Mouse (Mus musculus) heart, postnatal 36 days (tissue): ENCODE measurements around the gene Trmo. TPM values are rescaled to one million over a fixed set of nuclear protein-coding genes. Genes with fewer than 3 reads are reported as not detected.

Source experiments
- DNase-seq, 2 experiments: peaks; one replicate each; pipeline ENCODE4 v3.0.0; 2021 to 2022
- intact Hi-C: fragments of 180-260 bp; cut with DNase I; formaldehyde crosslinking; loops from one replicate; pipeline ENCODE4 v1.15.1; 2025
- total RNA-seq, 2 experiments: library from RNA; stranded (reverse); gene quantifications; 2 replicates each; pipeline ENCODE4 v1.2.3; 2021

Gene Trmo
- total RNA-seq, 2 experiments from 2014 or later, result 3.4 to 4.2 TPM

- DNase-seq, result peak in 1 of 2 experiments; percentile 35
- intact Hi-C loops, result no loop called here
These were observed 14.8 kb downstream of the Trmo start for GRCm38 (mm10) chr4:46374455-46374854.

GRCm38 (mm10) chr4:46371030-46371429, 18.2 kb downstream of the Trmo start:
- intact Hi-C loops, result no loop called here
- DNase-seq, result peak; percentile 56

GRCm38 (mm10) chr4:46370406-46370805, 18.8 kb downstream of the Trmo start:
- no peak for DNase-seq
- intact Hi-C loops, result no loop called here

- intact Hi-C loops, result no loop called here
- DNase-seq, result no peak
These were observed 20.2 kb downstream of the Trmo start for GRCm38 (mm10) chr4:46369070-46369469.

GRCm38 (mm10) chr4:46367487-46367959, 21.7 kb downstream of the Trmo start:
- intact Hi-C loops, result no loop called here
- DNase-seq, result no peak

DNA sequence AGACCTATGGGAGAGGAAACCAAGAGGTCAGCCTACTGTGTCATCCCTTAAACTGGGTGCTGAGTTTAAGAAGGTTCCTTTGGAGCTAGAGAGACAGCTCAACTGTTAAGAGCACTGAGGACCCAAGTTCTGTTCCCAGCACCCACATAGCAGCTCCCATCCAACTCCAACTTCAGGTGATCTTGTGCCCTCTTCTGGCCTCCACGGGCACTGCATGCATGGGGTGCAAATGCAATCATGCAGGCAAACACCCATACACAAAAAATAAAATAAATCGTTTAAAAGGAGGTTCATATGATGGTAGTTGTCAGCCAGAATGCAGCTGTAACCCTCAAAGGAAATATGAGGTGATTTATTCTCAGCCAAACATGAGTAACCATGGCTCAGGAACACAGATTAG, 24.9 kb downstream of the Trmo start:
- DNase-seq, result no peak
- intact Hi-C loops, result no loop called here

GRCm38 (mm10) chr4:46361258-46361657, 28.0 kb downstream of the Trmo start:
- intact Hi-C loops, result no loop called here
- DNase-seq, result no peak

DNA sequence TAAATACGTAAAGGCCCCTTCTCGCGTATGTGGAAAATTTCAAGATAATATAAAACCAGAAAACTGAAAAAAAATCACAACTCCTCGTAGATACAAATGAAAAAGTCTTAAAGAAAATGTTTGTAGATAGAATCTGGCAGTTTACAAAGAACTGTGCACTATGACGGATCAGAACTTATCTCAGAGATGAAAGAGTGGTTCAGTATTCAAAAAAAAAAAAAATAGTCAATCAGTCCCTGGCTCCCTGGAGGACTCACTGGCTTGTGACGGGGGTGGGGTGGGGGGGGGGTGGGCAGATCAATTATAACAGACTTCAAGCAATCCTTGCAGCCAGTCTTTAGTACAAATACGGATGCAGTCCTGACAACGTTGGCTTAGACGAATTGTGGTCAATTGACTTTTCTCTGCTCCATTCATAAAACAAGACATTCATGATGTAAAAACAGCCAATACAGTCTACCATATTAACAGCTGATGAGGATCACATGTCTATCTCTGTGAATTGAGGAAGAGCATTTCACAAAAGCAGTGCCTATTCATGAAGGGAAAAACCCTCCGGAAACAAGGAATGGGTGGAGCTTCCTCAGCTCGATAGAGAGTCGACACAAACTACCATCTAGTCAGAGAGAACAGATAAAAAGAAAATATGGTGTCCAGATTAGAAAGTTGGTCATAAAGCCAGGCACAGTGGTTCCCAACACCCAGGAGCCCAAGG, 29.5 kb downstream of the Trmo start:
- intact Hi-C loops, result no loop called here
- no peak for DNase-seq

DNA sequence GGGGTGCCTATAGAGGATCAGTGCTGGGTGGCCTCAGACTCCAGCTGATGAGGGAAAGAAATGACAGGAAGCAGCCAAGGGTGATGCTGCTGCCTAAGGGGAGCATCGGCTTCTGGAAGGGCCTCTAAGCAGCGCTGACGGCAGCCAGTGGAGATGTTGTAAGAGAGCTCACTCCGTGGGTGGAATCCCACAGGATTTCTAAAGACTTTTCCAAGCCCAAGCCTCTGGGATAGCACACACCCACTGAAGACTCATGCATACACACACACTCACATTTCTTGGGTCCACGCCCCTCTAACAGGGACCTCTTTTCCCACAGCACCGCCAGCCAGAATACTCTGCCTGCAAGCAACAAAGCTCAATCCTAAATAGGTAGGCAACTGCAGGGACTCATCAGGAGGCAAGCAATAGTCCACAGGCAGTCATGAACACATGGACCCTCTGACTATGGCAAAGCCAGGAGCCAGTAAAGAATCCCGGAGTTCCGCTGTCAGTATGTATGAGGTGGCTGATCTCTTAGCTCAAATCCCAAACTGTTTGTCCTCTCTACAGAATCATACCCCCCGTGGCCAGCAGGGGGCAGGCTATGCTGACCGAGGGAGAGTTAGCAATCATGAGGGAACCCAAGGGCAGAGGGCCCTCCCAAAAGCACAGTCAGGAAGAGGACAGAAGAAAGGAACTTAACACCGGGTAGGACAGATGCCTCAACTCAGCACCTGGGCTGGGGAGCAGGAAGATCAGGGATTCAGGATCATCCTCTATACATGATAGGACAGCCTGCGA, 32.7 kb downstream of the Trmo start:
- intact Hi-C loops, result no loop called here
- peak; percentile 42 to 62 for DNase-seq

GRCm38 (mm10) chr4:46353045-46353444, 36.2 kb downstream of the Trmo start:
- no peak for DNase-seq
- intact Hi-C loops, result no loop called here

DNA sequence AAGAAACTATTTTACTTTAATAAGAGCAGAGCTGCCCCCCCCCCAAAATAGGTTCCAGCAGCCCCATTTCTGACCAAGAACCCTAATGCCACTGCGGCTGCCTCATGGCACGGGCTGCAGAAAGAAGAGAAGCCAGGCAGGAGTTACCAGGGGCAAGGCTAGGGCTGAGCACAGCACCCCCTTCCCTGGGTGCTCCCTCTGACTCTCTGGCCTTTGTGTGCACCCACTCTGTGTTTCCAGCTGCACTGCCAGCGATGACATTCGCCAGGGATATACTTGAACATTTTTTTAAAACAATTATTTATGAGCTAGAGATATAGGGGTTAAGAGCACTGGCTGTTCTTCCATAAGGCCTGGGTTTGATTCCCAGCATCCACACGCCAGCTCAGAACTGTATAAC, 39.7 kb downstream of the Trmo start:
- intact Hi-C loops, result loop anchor here (10.0 kb wide), 1 partner anchor 145 kb away; no protein-coding TSS in a partner anchor
- DNase-seq, result no peak

DNA sequence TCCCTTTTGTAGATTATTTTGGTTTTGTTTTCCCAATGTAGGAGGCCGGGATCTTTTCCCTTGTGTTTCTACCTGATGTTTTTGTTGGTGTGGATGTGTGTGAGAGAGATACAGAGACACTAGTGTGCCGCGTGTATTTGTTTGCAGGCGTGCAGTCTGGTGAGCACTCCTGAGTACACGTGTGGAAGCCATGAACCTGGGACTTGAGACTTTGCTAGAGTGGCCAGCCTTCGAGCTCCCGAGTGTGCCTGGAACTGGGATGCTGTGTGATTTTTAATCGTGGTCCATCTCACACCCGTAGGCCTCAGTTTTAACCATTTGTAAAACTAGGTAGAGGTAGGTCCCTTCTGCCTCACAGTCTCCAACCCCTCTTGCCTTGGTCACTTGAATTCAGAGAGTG, 40.3 kb downstream of the Trmo start:
- no peak for DNase-seq
- intact Hi-C loops, result loop anchor here (10.0 kb wide), 1 partner anchor 144 kb away; no protein-coding TSS in a partner anchor

- intact Hi-C loops, result loop anchor here (10.0 kb wide), 1 partner anchor 143 kb away; no protein-coding TSS in a partner anchor
- no peak for DNase-seq
These were observed 41.4 kb downstream of the Trmo start for GRCm38 (mm10) chr4:46347580-46348515.

DNA sequence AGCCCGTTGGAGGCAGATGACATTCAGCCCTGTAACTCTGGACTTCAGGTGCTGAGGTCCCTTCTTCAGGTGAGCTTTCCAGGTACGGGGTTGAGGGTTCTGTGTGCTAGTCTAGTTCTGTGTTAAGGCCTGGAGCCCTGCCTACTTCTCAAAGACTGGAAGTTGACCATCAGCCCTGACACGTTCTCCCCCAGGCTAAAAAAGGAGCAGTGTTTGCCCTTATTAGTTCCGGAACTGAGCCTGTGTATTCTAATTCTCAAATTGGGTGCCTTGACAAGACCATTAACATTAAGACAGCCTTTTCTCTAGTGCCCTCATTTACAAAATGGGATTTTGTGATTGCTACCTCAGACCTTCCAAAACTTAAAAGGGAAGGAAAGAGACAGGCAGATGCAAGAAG, 42.1 kb downstream of the Trmo start:
- no peak for DNase-seq
- intact Hi-C loops, result loop anchor here (10.0 kb wide), 1 partner anchor 142 kb away; no protein-coding TSS in a partner anchor

GRCm38 (mm10) chr4:46346221-46346620, 43.0 kb downstream of the Trmo start:
- intact Hi-C loops, result loop anchor here (10.0 kb wide), 1 partner anchor 141 kb away; no protein-coding TSS in a partner anchor
- no peak for DNase-seq

DNA sequence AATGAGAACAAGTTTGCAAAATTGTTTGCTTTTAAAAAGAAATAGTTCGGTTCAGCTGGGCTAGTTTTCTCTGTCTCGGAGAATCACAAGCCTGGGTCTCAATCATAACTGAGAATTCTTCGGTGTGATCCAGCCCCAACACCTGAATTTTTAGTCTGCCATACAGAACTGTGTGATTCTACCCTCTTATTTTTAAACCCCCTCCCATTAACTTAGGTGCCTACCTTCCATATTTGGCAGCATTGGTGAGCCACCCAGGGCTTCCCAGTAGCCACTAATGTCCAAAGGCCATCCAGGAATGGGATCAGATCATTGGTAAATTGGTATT, 43.5 kb downstream of the Trmo start:
- intact Hi-C loops, result loop anchor here (10.0 kb wide), 1 partner anchor 141 kb away; no protein-coding TSS in a partner anchor
- no peak for DNase-seq

- intact Hi-C loops, result loop anchor here (10.0 kb wide), 1 partner anchor 140 kb away; no protein-coding TSS in a partner anchor
- no peak for DNase-seq
These were observed 44.0 kb downstream of the Trmo start for GRCm38 (mm10) chr4:46345056-46345772.

DNA sequence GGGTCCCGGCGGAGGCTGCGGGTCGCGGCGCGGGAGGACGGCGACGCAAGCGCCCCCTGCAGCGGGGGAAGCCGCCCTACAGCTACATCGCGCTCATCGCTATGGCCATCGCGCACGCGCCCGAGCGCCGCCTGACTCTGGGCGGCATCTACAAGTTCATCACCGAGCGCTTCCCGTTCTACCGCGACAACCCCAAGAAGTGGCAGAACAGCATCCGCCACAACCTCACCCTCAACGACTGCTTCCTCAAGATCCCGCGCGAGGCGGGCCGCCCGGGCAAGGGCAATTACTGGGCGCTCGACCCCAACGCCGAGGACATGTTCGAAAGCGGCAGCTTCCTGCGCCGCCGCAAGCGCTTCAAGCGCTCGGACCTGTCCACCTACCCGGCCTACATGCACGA, 44.9 kb downstream of the Trmo start:
- DNase-seq, result peak in 1 of 2 experiments; percentile 17
- intact Hi-C loops, result loop anchor here (10.0 kb wide), 1 partner anchor 139 kb away; no protein-coding TSS in a partner anchor

DNA sequence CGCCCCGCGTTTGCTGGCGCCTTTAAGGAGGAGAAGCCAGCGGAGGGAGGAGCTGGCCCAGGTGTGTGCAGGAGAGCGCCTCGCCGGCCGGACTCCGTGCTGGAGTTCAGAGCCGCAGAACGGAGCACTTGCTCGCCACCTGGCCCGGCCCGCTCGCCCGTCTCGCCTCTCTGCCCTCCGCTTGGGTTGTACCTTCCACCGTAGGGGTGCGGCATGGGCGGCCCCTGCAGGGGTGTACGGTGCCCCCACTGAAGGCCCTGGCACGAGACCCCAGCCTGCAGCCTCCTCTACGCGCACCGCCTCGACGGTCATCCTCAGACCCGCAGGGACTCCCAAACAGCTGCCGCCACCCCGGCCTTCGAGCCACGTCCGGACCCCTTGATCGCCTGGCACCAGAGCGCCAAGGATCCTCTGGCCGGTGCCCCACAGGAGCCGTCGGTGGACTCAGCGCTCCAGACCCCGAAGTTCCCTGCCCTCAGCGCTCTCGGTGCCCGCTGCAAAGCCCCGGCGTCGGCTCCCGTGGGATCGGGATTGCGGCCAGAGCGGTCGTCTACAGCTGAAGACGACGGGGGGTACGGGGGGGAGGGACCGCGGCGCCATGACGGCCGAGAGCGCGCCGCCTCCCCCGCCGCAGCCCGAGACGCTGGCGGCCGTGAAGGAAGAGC, 45.5 kb downstream of the Trmo start, which contains the start of gene Foxe1:
Gene Foxe1, plus strand, starts transcription at position 14 of the 665 bp plus-strand sequence.
- intact Hi-C loops, result loop anchor here (10.0 kb wide), 1 partner anchor 139 kb away; no protein-coding TSS in a partner anchor

More for the DNA sequence above, 45.5 kb downstream of the Trmo start, which contains the start of gene Foxe1:
- DNase-seq, result no peak
